Mouse (Mus musculus) intestine, embryonic 15.5 days (tissue): Measurements from ENCODE around the gene Ttc9b. TPM values are rescaled to one million over a fixed set of nuclear protein-coding genes. Genes with fewer than 3 reads are reported as not detected.
"Not testable (repeated sequence)": the region's sequence is repeated elsewhere in the genome, so short reads cannot be mapped to it uniquely, and the experiment has no call there.

Source experiments
- ATAC-seq: fragments of 200-750 bp; cut with Nextera tagmentation; 2 replicates; pipeline ENCODE4 v1.8.0; 2017; ENCODE audit warnings: moderate TSS enrichment, moderate library complexity
- H3K27ac ChIP-seq: fragments of 300-500 bp; sonication (generic); 2 replicates; pipeline ENCODE4 v1.5.1; 2015; ENCODE audit warnings: mild to moderate bottlenecking, inconsistent platforms
- H3K27me3 ChIP-seq: fragments of 300-500 bp; sonication (generic); replicated peaks from 2 replicates; pipeline ENCODE4 v1.6.1; 2015; ENCODE audit warnings: inconsistent platforms
- H3K36me3 ChIP-seq: fragments of 300-500 bp; sonication (generic); 2 replicates; pipeline ENCODE4 v1.6.1; 2015; ENCODE audit warnings: inconsistent platforms
- H3K4me1 ChIP-seq: fragments of 300-500 bp; sonication (generic); replicated peaks from 2 replicates; pipeline ENCODE4 v1.6.1; 2015; ENCODE audit warnings: inconsistent platforms
- H3K4me2 ChIP-seq: fragments of 300-500 bp; sonication (generic); replicated peaks from 2 replicates; pipeline ENCODE4 v1.6.1; 2015; ENCODE audit warnings: mild to moderate bottlenecking, inconsistent platforms
- H3K4me3 ChIP-seq: fragments of 300-500 bp; sonication (generic); replicated peaks from 2 replicates; pipeline ENCODE4 v1.5.1; 2015; ENCODE audit warnings: inconsistent platforms
- H3K9ac ChIP-seq: fragments of 300-500 bp; sonication (generic); 2 replicates; pipeline ENCODE4 v1.6.1; 2015; ENCODE audit warnings: inconsistent platforms
- H3K9me3 ChIP-seq: fragments of 300-500 bp; sonication (generic); 2 replicates; pipeline ENCODE4 v1.6.1; 2016; ENCODE audit warnings: inconsistent platforms
- WGBS: fragments of 180-500 bp; shearing (Covaris S2); methylation state at CpG from one replicate; pipeline ENCODE4 v1.1.7; 2015; 5-methylcytosine and 5-hydroxymethylcytosine counted together
- polyA plus RNA-seq: library from polyadenylated mRNA; unstranded; fragments of >200 nt; fragmentation: Nextera tagmentation; extraction: Ambion mirVana; gene quantifications from 2 replicates; pipeline ENCODE4 v1.2.1, GENCODE M21; 2015

Gene Ttc9b
- polyA plus RNA-seq, 1 experiment from 2014 or later: 2.3 TPM

- no peak overlapping the region for H3K9ac ChIP-seq
- H3K9me3 ChIP-seq: no peaks in the 10 kb centered on the region
- no peak overlapping the region for H3K4me2 ChIP-seq
- no peaks in the 10 kb centered on the region for H3K4me1 ChIP-seq
- no peak overlapping the region for H3K27ac ChIP-seq
- 83% methylated on average over 8 of the region's 8 CpGs for WGBS
- ATAC-seq: no peak
- H3K4me3 ChIP-seq: no peak overlapping the region
- peaks cover 31% of the 10 kb centered on the region for H3K36me3 ChIP-seq
- no peaks in the 10 kb centered on the region for H3K27me3 ChIP-seq
Observed at GRCm38 (mm10) chr7:27613751-27614499, 39.8 kb upstream of the Ttc9b start.

DNA sequence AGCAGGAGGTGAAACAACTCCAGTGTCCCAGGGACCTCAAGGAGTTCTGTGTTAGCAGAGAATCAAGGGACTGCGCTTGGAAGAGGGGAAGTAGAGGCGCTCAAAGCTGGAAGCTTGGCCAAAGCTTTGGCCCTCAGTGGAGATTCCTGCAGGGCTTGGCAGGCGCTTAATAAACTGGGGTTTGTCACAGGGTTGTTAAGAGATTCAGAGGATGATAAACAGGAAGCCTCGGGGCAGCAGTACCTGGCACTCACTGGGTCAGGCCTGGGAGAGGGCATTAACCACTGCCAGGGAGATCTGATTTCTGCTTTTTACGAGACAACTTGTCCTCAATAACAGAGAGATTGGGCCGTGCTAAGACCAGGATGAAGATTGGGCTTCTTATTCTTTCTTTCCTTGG is 32.7 kb upstream of the Ttc9b start:
- no peaks in the 10 kb centered on the region for H3K4me1 ChIP-seq
- H3K4me3 ChIP-seq: no peak overlapping the region
- WGBS: 73% methylated on average over 6 of the region's 6 CpGs
- H3K27ac ChIP-seq: no peak overlapping the region
- no peak for ATAC-seq
- H3K4me2 ChIP-seq: no peak overlapping the region
- no peak overlapping the region for H3K9ac ChIP-seq
- no peaks in the 10 kb centered on the region for H3K9me3 ChIP-seq
- peaks cover 35% of the 10 kb centered on the region for H3K36me3 ChIP-seq
- no peaks in the 10 kb centered on the region for H3K27me3 ChIP-seq

DNA sequence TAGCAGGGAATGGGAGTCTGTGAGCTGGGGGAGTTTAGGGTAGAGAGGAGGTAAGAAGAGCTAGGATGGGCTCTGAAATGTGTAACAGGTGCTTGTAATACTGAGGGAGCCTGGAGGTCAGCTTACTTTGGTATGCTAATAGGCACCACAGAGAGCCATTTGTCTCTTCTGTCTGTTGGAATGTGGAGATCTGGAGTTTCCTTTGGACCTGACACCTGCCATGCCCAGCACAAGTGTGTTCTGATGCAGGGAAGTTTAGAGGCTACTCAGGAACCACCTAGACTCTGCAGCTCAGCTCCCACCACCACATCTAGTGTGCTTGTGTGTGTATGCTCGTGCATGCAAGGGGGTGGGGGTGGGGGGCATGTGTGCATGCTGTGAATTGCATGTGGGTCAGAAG is 31.5 kb upstream of the Ttc9b start:
- WGBS: 71% methylated on average over 1 of the region's 1 CpGs
- Histone ChIP-seq H3K4me2 (no peak overlapping the region), H3K4me1 (no peaks in the 10 kb centered on the region), H3K27me3 (no peaks in the 10 kb centered on the region), H3K36me3 (peaks cover 29% of the 10 kb centered on the region), H3K4me3 (no peak overlapping the region), H3K27ac (no peak overlapping the region), H3K9ac (no peak overlapping the region), H3K9me3 (no peaks in the 10 kb centered on the region)
- ATAC-seq: no peak

GRCm38 (mm10) chr7:27624967-27625366 is 28.7 kb upstream of the Ttc9b start:
- Histone ChIP-seq H3K27ac (no peak overlapping the region), H3K4me2 (no peak overlapping the region), H3K4me1 (no peaks in the 10 kb centered on the region), H3K27me3 (no peaks in the 10 kb centered on the region), H3K4me3 (no peak overlapping the region), H3K9ac (no peak overlapping the region), H3K9me3 (no peaks in the 10 kb centered on the region), H3K36me3 (peaks cover 42% of the 10 kb centered on the region)
- ATAC-seq: no peak

GRCm38 (mm10) chr7:27627707-27628106 is 26.0 kb upstream of the Ttc9b start:
- H3K36me3 ChIP-seq: peaks cover 44% of the 10 kb centered on the region
- 89% methylated on average over 7 of the region's 7 CpGs for WGBS
- no peak for ATAC-seq

GRCm38 (mm10) chr7:27628190-27628589 is 25.5 kb upstream of the Ttc9b start:
- Histone ChIP-seq H3K36me3 (peaks cover 49% of the 10 kb centered on the region), H3K9me3 (no peaks in the 10 kb centered on the region), H3K27me3 (no peaks in the 10 kb centered on the region), H3K9ac (no peak overlapping the region), H3K4me3 (no peak overlapping the region), H3K4me2 (no peak overlapping the region), H3K27ac (no peak overlapping the region), H3K4me1 (no peaks in the 10 kb centered on the region)
- ATAC-seq: no peak
- 94% methylated on average over 6 of the region's 6 CpGs for WGBS

More at GRCm38 (mm10) chr7:27627707-27628106, 26.0 kb upstream of the Ttc9b start:
- Histone ChIP-seq H3K9ac (no peak overlapping the region), H3K4me2 (no peak overlapping the region), H3K9me3 (no peaks in the 10 kb centered on the region), H3K27me3 (no peaks in the 10 kb centered on the region), H3K4me3 (no peak overlapping the region), H3K4me1 (no peaks in the 10 kb centered on the region), H3K27ac (no peak overlapping the region)

DNA sequence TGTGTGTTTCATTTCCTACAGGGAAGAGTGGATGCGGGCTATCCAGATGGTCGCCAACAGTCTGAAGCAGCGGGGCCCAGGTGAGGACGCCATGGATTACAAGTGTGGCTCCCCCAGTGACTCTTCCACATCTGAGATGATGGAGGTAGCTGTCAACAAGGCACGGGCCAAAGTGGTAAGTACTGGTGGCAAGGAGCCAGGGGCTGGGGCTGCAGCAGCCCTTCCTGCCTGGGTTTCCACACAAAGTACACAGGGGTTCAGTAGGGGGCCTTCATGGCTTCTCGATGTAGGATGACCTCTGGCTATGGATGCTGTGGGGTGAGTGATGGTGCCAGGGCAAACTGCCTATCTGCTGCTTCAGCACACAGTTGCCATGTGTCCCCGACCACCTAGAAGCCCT is 24.9 kb upstream of the Ttc9b start:
- 94% methylated on average over 7 of the region's 7 CpGs for WGBS
- not testable (repeated sequence) for H3K9me3 ChIP-seq, H3K9ac ChIP-seq, ATAC-seq, H3K27ac ChIP-seq, H3K27me3 ChIP-seq, H3K4me1 ChIP-seq, H3K4me3 ChIP-seq, H3K4me2 ChIP-seq
- peaks cover 48% of the 10 kb centered on the region for H3K36me3 ChIP-seq

DNA sequence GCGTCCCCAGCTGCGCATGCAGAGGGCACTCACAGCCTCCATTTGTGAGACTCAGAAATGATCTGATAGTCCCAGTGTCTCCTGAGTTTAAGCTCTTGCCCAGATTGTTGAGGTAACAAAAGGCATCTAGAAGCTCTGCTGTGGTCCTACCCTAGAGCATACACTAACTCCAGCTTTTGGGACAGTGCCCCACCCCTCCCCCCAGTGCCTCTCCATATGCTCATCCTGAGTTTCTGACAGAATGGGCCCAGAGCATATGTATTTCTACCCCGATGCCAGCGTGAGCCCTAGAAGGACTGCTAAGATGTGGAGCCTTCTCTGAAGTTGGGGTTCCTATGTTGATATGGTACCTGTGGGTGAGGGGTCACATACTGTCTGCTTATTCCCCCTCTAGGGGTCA is 22.3 kb upstream of the Ttc9b start:
- no peak for ATAC-seq
- 97% methylated on average over 4 of the region's 4 CpGs for WGBS
- peaks cover 52% of the 10 kb centered on the region for H3K36me3 ChIP-seq
- no peak overlapping the region for H3K4me2 ChIP-seq
- H3K4me3 ChIP-seq: no peak overlapping the region
- H3K9me3 ChIP-seq: no peaks in the 10 kb centered on the region
- no peak overlapping the region for H3K27ac ChIP-seq
- H3K27me3 ChIP-seq: no peaks in the 10 kb centered on the region
- no peaks in the 10 kb centered on the region for H3K4me1 ChIP-seq
- no peak overlapping the region for H3K9ac ChIP-seq

GRCm38 (mm10) chr7:27633166-27633565 is 20.5 kb upstream of the Ttc9b start:
- Histone ChIP-seq H3K27me3 (no peaks in the 10 kb centered on the region), H3K9me3 (no peaks in the 10 kb centered on the region), H3K36me3 (peaks cover 46% of the 10 kb centered on the region), H3K27ac (no peak overlapping the region), H3K4me1 (no peaks in the 10 kb centered on the region), H3K4me3 (no peak overlapping the region), H3K4me2 (no peak overlapping the region), H3K9ac (no peak overlapping the region)
- ATAC-seq: no peak
- 93% methylated on average over 6 of the region's 6 CpGs for WGBS

- no peaks in the 10 kb centered on the region for H3K9me3 ChIP-seq
- 95% methylated on average over 6 of the region's 6 CpGs for WGBS
- H3K4me1 ChIP-seq: no peaks in the 10 kb centered on the region
- H3K27ac ChIP-seq: no peak overlapping the region
- H3K4me2 ChIP-seq: no peak overlapping the region
- no peak for ATAC-seq
- H3K4me3 ChIP-seq: no peak overlapping the region
- H3K9ac ChIP-seq: no peak overlapping the region
- H3K36me3 ChIP-seq: peaks cover 36% of the 10 kb centered on the region
- H3K27me3 ChIP-seq: no peaks in the 10 kb centered on the region
Observed at GRCm38 (mm10) chr7:27634691-27635090, 19.0 kb upstream of the Ttc9b start.

- H3K36me3 ChIP-seq: peaks cover 33% of the 10 kb centered on the region
Observed at GRCm38 (mm10) chr7:27635094-27635493, 18.6 kb upstream of the Ttc9b start.

DNA sequence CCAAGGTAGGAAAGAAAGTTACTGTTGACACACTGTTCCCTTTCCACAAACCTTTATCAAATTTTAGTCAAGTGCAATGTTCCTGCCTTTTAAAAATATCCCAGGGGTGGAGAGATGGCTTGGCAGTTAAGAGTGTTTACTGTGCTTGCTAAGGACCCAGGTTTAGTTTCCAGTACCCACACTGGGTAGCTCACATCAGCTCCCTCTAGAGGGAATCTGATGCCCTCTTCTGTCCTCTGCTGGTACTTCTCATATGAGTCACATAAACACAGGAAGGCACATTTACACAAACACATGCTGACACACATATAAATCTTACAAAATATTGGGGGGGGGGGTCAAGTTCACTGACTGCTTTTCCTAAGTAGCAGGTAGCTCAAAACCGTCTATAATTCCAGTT is 9.2 kb upstream of the Ttc9b start:
- 41% methylated on average over 1 of the region's 1 CpGs for WGBS

More at GRCm38 (mm10) chr7:27635094-27635493, 18.6 kb upstream of the Ttc9b start:
- not testable (repeated sequence) for H3K4me1 ChIP-seq, H3K27me3 ChIP-seq, ATAC-seq, H3K9me3 ChIP-seq, H3K4me3 ChIP-seq, H3K9ac ChIP-seq, H3K27ac ChIP-seq, H3K4me2 ChIP-seq
- 96% methylated on average over 2 of the region's 2 CpGs for WGBS

DNA sequence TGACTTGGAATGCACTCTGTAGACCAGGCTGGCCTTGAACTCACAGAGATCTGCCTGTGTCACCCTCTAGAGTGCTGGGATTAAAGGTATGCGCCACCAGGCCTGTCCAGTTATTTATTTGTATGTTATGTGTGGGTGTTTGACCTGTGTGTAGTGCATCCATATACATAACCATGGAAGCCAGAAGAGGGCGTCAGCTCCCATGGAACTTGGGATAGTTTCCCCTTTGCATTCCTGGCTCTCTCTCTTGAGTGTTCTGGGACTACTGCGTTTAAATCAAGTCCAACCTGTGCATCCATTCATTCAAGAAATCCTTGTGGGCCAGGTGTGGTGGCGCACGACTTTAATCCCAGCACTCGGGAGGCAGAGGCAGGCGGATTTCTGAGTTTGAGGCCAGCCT is 7.2 kb upstream of the Ttc9b start:
- H3K36me3 ChIP-seq: no peaks in the 10 kb centered on the region
- 85% methylated on average over 7 of the region's 7 CpGs for WGBS
- H3K27me3 ChIP-seq: peaks cover 3% of the 10 kb centered on the region; the same call in 1 of the 2 replicates
- no peaks in the 10 kb centered on the region for H3K9me3 ChIP-seq
- H3K4me3 ChIP-seq: no peak overlapping the region
- ATAC-seq: no peak
- H3K9ac ChIP-seq: no peak overlapping the region
- no peaks in the 10 kb centered on the region for H3K4me1 ChIP-seq
- no peak overlapping the region for H3K4me2 ChIP-seq
- no peak overlapping the region for H3K27ac ChIP-seq

More for the DNA sequence above, 9.2 kb upstream of the Ttc9b start:
- H3K27ac ChIP-seq: no peak overlapping the region
- no peaks in the 10 kb centered on the region for H3K27me3 ChIP-seq
- no peaks in the 10 kb centered on the region for H3K36me3 ChIP-seq
- no peak overlapping the region for H3K4me3 ChIP-seq
- H3K9me3 ChIP-seq: no peaks in the 10 kb centered on the region
- no peak overlapping the region for H3K4me2 ChIP-seq
- H3K9ac ChIP-seq: no peak overlapping the region
- ATAC-seq: no peak
- H3K4me1 ChIP-seq: no peaks in the 10 kb centered on the region
